Mouse (Mus musculus): ENCODE measurements around the gene Jmjd1c.

- TF ChIP-seq CTCF (IDR thresholded peaks at IDR 0.05; ENCODE audit: extremely low read depth, insufficient read depth, low read length), result no peak
- no peak for TF ChIP-seq POLR2A (IDR thresholded peaks at IDR 0.05; ENCODE audit: extremely low read depth, insufficient read depth, low read length)
Measured at GRCm38 (mm10) chr10:67275916-67276315, 180.0 kb downstream of the Jmjd1c start.
